9 mouse cellular contexts compared by ENCODE assay signal in the genomic region with DNA sequence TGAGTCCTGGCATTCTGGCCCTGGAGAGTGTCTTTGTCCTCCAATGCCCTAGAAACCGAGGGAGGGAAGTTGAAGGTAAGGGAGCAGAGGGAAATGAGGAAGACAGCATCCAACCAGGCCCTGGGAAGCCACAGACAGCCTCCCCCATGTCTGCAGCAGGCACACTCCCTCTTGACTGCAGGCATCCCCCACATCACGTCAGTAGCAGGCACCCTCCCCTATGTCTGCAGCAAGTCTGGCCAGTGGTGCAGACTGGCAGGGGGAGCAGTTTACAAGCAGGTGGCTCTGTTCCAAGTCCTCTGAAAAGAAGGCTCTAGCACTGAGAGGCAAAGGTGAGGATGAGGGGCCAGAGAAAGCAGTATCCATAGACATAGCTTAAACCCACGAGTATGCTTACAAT. TPM values are rescaled to one million over a fixed set of nuclear protein-coding genes. Genes with fewer than 3 reads are reported as not detected.
A peak's percentile ranks its signal among the peaks of the same experiment; 100 is the strongest.
DNase-seq lines count a peak whose midpoint lies in the region; ATAC-seq and TF ChIP-seq lines count a peak whose summit lies in the region.
"Had no signal": no experiment of that assay in that cellular context is flagged by ENCODE, and none has a peak within 500 bp of the region (broad histone marks: within the 10 kb centered on the region; RNA-seq: fewer than 3 reads in every experiment).

No protein-coding gene starts in this region.

- no peak overlapping the region for H3K4me2 ChIP-seq in forebrain, embryonic 16.5 days (ENCODE audit: low read length)
- H3K4me2 ChIP-seq in lung, embryonic 16.5 days (ENCODE audit: low read depth, low read length) = peak overlapping the region; percentile 42
- H3K4me2 ChIP-seq: liver, embryonic 13.5 days had no signal

- peak overlapping the region; percentile 28 for H3K27ac ChIP-seq in heart, adult 2 months
- peak overlapping the region; percentile 5; the same call in 1 of the 2 replicates for H3K27ac ChIP-seq in forebrain, embryonic 16.5 days (ENCODE audit: low read length)
- 0 out of 2 replicates have a peak overlapping the region, but pooled peaks have one; percentile 19 for H3K27ac ChIP-seq in lung, embryonic 16.5 days (ENCODE audit: low read length)
- H3K27ac ChIP-seq: liver, embryonic 13.5 days had no signal

- no peak for TF ChIP-seq POLR2A in heart, adult 2 months (IDR thresholded peaks at IDR 0.05; ENCODE audit: insufficient read depth, low read depth, low read length)

- 15% methylated on average over 3 of the region's 3 CpGs for WGBS in heart, adult 2 months
- WGBS in forebrain, embryonic 16.5 days = 5% methylated on average over 3 of the region's 3 CpGs
- WGBS in lung, embryonic 16.5 days = 4% methylated on average over 3 of the region's 3 CpGs

- H3K36me3 ChIP-seq in heart, adult 2 months (ENCODE audit: control insufficient read depth, insufficient read depth, low read length) = no peaks in the 10 kb centered on the region
- H3K36me3 ChIP-seq in forebrain, embryonic 16.5 days (ENCODE audit: control insufficient read depth, insufficient read depth) = no peaks in the 10 kb centered on the region
- peaks cover 5% of the 10 kb centered on the region for H3K36me3 ChIP-seq in lung, embryonic 16.5 days (ENCODE audit: control insufficient read depth, insufficient read depth, low read length)
- H3K36me3 ChIP-seq: liver, embryonic 13.5 days had no signal

- no peaks in the 10 kb centered on the region for H3K9me3 ChIP-seq in forebrain, embryonic 16.5 days (ENCODE audit: control insufficient read depth, low read length)
- H3K9me3 ChIP-seq in lung, embryonic 16.5 days (ENCODE audit: control insufficient read depth, low read length) = no peaks in the 10 kb centered on the region
- H3K9me3 ChIP-seq: liver, embryonic 13.5 days had no signal

- ATAC-seq in forebrain, embryonic 16.5 days = peak; percentile 21; the same call in 1 of the 2 replicates
- ATAC-seq in lung, embryonic 16.5 days (ENCODE audit: low read depth) = 0 out of 2 replicates have a peak, but pooled peaks have one; percentile 10

- H3K4me1 ChIP-seq in heart, adult 2 months (ENCODE audit: control insufficient read depth, insufficient read depth, low read length) = peaks cover 17% of the 10 kb centered on the region
- peaks cover 12% of the 10 kb centered on the region for H3K4me1 ChIP-seq in forebrain, embryonic 16.5 days (replicated peaks; ENCODE audit: control insufficient read depth, insufficient read depth, low read length)
- peaks cover 37% of the 10 kb centered on the region for H3K4me1 ChIP-seq in lung, embryonic 16.5 days (replicated peaks; ENCODE audit: control insufficient read depth, insufficient read depth, low read length)

- no peak for TF ChIP-seq CTCF in heart, adult 2 months (IDR thresholded peaks at IDR 0.05)

- TF ChIP-seq EP300 in heart, adult 2 months (IDR thresholded peaks at IDR 0.05; ENCODE audit: insufficient read depth, low read depth, low read length) = no peak

- no peaks in the 10 kb centered on the region for H3K27me3 ChIP-seq in heart, adult 2 months (ENCODE audit: control insufficient read depth, insufficient read depth, low read length)
- no peaks in the 10 kb centered on the region for H3K27me3 ChIP-seq in forebrain, embryonic 16.5 days (replicated peaks; ENCODE audit: control insufficient read depth, insufficient read depth, low read length)
- no peaks in the 10 kb centered on the region; the same call in 1 of the 2 replicates for H3K27me3 ChIP-seq in lung, embryonic 16.5 days (ENCODE audit: control insufficient read depth, insufficient read depth, low read depth, low read length)
- H3K27me3 ChIP-seq: liver, embryonic 13.5 days had no signal

- H3K79me2 ChIP-seq in heart, adult 2 months (replicated peaks; ENCODE audit: control insufficient read depth, insufficient read depth, low read length) = no peaks in the 10 kb centered on the region

- intact Hi-C loops in heart, adult 2 months (cut with DNase I) = no loop called here
- intact Hi-C loops in heart, postnatal 25 days (cut with DNase I) = no loop called here

- DNase-seq in heart, adult 2 months = no peak
- DNase-seq in heart, postnatal 25 days (ENCODE audit: low spot score) = no peak
- peak; percentile 52 for DNase-seq in 3134 (ENCODE audit: extremely low read depth, insufficient read length, low spot score)
- DNase-seq in cerebellum, postnatal 4 days (ENCODE audit: low spot score in 2 of 2) = no peak
- no peak for DNase-seq in left cerebral cortex, adult 11 months (ENCODE audit: low spot score)
- no peak for DNase-seq in cerebellum, adult 8-10 months
- DNase-seq: liver, embryonic 13.5 days had no signal

- H3K4me3 ChIP-seq in heart, adult 2 months = no peak overlapping the region
- H3K4me3 ChIP-seq in forebrain, embryonic 16.5 days (replicated peaks; ENCODE audit: low read length) = no peak overlapping the region
- H3K4me3 ChIP-seq in lung, embryonic 16.5 days (ENCODE audit: low read length) = no peak overlapping the region; the same call in 1 of the 2 replicates
- H3K4me3 ChIP-seq: liver, embryonic 13.5 days had no signal

- no peak overlapping the region for H3K9ac ChIP-seq in heart, adult 2 months (ENCODE audit: low read depth, low read length)
- no peak overlapping the region for H3K9ac ChIP-seq in forebrain, embryonic 16.5 days (replicated peaks; ENCODE audit: low read depth, low read length)
- H3K9ac ChIP-seq in lung, embryonic 16.5 days (ENCODE audit: low read length) = peak overlapping the region; percentile 30; the same call in 1 of the 2 replicates
- H3K9ac ChIP-seq: liver, embryonic 13.5 days had no signal

RNA-seq across cellular contexts. Expression of a gene that starts 8.5 kb away (rescaled TPM):
- 1 to 10 TPM in 1 of 2 experiments, under 1 TPM in 1; 0.89 to 1.4 TPM for total RNA-seq in heart, adult 2 months (2021)
- polyA plus RNA-seq in heart, adult 2 months (2012; rRNA removed) = 0.72 and 1.1 TPM in 2 replicates
- 1 to 10 TPM; 1.0 to 1.6 TPM for total RNA-seq in heart, postnatal 25 days (2021)
- 5.5 and 7.3 TPM in 2 replicates for polyA plus RNA-seq in forebrain, embryonic 16.5 days (2015; fragmentation: Nextera tagmentation; extraction: Ambion mirVana)
- polyA plus RNA-seq in lung, embryonic 16.5 days (2015; fragmentation: Nextera tagmentation; extraction: Ambion mirVana) = 6.9 and 7.4 TPM in 2 replicates

RNA-seq across cellular contexts. Expression of a gene that starts 19.6 kb away (rescaled TPM):
- 10 to 100 TPM; 53.9 to 70.9 TPM for total RNA-seq in heart, adult 2 months (2021)
- polyA plus RNA-seq in heart, adult 2 months (2012; rRNA removed) = 67.4 and 113 TPM in 2 replicates
- total RNA-seq in heart, postnatal 25 days (2021) = 100 to 1,000 TPM in 1 of 2 experiments, 10 to 100 TPM in 1; 94.3 to 106 TPM
- 10.3 and 16.8 TPM in 2 replicates for polyA plus RNA-seq in forebrain, embryonic 16.5 days (2015; fragmentation: Nextera tagmentation; extraction: Ambion mirVana)
- 244 and 249 TPM in 2 replicates for polyA plus RNA-seq in lung, embryonic 16.5 days (2015; fragmentation: Nextera tagmentation; extraction: Ambion mirVana)

RNA-seq across cellular contexts. Expression of a gene that starts 54.5 kb away (rescaled TPM):
- not detected for total RNA-seq in heart, adult 2 months (2021)
- polyA plus RNA-seq in heart, adult 2 months (2012; rRNA removed) = not detected in 2 replicates
- total RNA-seq in heart, postnatal 25 days (2021) = not detected
- 0.25 TPM in 1 of 2 replicates, not detected in the other for polyA plus RNA-seq in forebrain, embryonic 16.5 days (2015; fragmentation: Nextera tagmentation; extraction: Ambion mirVana)
- polyA plus RNA-seq in lung, embryonic 16.5 days (2015; fragmentation: Nextera tagmentation; extraction: Ambion mirVana) = 0.55 and 0.57 TPM in 2 replicates
- polyA plus RNA-seq: liver, embryonic 13.5 days had no signal
